Mouse (Mus musculus) yolk sac, embryonic 10.5 days (tissue): ENCODE data around the gene Gng4.
"Not testable (repeated sequence)": the region's sequence is repeated elsewhere in the genome, so short reads cannot be mapped to it uniquely, and the experiment has no call there.

Source experiments
- DNase-seq: peaks from one replicate; pipeline ENCODE4 v3.0.0-alpha.2; 2017; ENCODE audit warnings: low spot score

The Gng4 gene

GRCm38 (mm10) chr13:13783894-13784419 lies at the start of gene Gng4:
Gng4 (plus strand) TSS chr13:13784059.
- DNase-seq, result peak; percentile 7

GRCm38 (mm10) chr13:13739232-13739631 lies 44.6 kb upstream of the Gng4 start:
- DNase-seq, result no peak

GRCm38 (mm10) chr13:13745911-13746310 lies 37.9 kb upstream of the Gng4 start:
- DNase-seq, result no peak

- DNase-seq, result peak; percentile 11
Observed at GRCm38 (mm10) chr13:13775778-13776494, 7.9 kb upstream of the Gng4 start.

- DNase-seq, result no peak
Observed at GRCm38 (mm10) chr13:13777052-13777451, 6.8 kb upstream of the Gng4 start.

- DNase-seq, result no peak
Observed at GRCm38 (mm10) chr13:13777696-13778095, 6.2 kb upstream of the Gng4 start.

GRCm38 (mm10) chr13:13778837-13779458 lies 4.9 kb upstream of the Gng4 start:
- no peak for DNase-seq

- no peak for DNase-seq
Observed at GRCm38 (mm10) chr13:13780271-13780670, 3.6 kb upstream of the Gng4 start.

GRCm38 (mm10) chr13:13781026-13781425 lies 2.8 kb upstream of the Gng4 start:
- DNase-seq, result no peak

- no peak for DNase-seq
Observed at GRCm38 (mm10) chr13:13783296-13783695, 563 bp upstream of the Gng4 start.

GRCm38 (mm10) chr13:13784420-13784936 lies 619 bp downstream of the Gng4 start:
- DNase-seq, result no peak

GRCm38 (mm10) chr13:13784981-13785783 lies 1.3 kb downstream of the Gng4 start:
- DNase-seq, result no peak

- no peak for DNase-seq
Observed at GRCm38 (mm10) chr13:13786971-13787370, 3.1 kb downstream of the Gng4 start.

- no peak for DNase-seq
Observed at GRCm38 (mm10) chr13:13788070-13788469, 4.2 kb downstream of the Gng4 start.

- DNase-seq, result no peak
Observed at GRCm38 (mm10) chr13:13791981-13792380, 8.1 kb downstream of the Gng4 start.

- DNase-seq, result no peak
Observed at GRCm38 (mm10) chr13:13795166-13795832, 11.4 kb downstream of the Gng4 start.

- no peak for DNase-seq
Observed at GRCm38 (mm10) chr13:13796082-13796481, 12.2 kb downstream of the Gng4 start.

GRCm38 (mm10) chr13:13797816-13798215 lies 14.0 kb downstream of the Gng4 start:
- DNase-seq, result not testable (repeated sequence)

GRCm38 (mm10) chr13:13798775-13799174 lies 14.9 kb downstream of the Gng4 start:
- no peak for DNase-seq

GRCm38 (mm10) chr13:13808337-13809132 lies 24.7 kb downstream of the Gng4 start:
- DNase-seq, result no peak

GRCm38 (mm10) chr13:13810885-13811284 lies 27.0 kb downstream of the Gng4 start:
- no peak for DNase-seq
